Mouse (Mus musculus) adrenal gland, postnatal 4 days (tissue): ENCODE measurements around the gene Tob1. TPM values are rescaled to one million over a fixed set of nuclear protein-coding genes. Genes with fewer than 3 reads are reported as not detected.

Experiments
- DNase-seq, 2 experiments: peaks; one replicate each; pipeline ENCODE4 v3.0.0; 2021 to 2022; ENCODE audit warnings: low spot score in 2 of 2, mixed read lengths in 2 of 2
- total RNA-seq, 2 experiments: library from RNA; stranded (reverse); gene quantifications; 2 replicates each; pipeline ENCODE4 v1.2.3; 2021

Gene Tob1
- total RNA-seq, 2 experiments from 2014 or later = 117 to 126 TPM

GRCm38 (mm10) chr11:94261585-94262370 is 50.5 kb downstream of the Tob1 start:
- no peak for DNase-seq

Other genes with a start within 250 kb of the Tob1 start
- 10 to 100 TPM; 82.9 to 84.6 TPM for gene Gm20390, start 243.2 kb upstream of the Tob1 start, total RNA-seq
- 10 to 100 TPM; 35.9 to 37.9 TPM for gene Nme1, start 242.9 kb upstream of the Tob1 start, total RNA-seq
- 100 to 1,000 TPM; 109 to 118 TPM for gene Spag9, start 215.4 kb upstream of the Tob1 start, total RNA-seq
- 1 to 10 TPM; 1.3 to 1.5 TPM for gene Wfikkn2, start 34.6 kb downstream of the Tob1 start, total RNA-seq
- not detected for gene Gm21885, start 70.4 kb downstream of the Tob1 start, total RNA-seq
- gene Luc7l3, start 110.5 kb downstream of the Tob1 start, total RNA-seq = 100 to 1,000 TPM in 1 of 2 experiments, 10 to 100 TPM in 1; 92.6 to 110 TPM
- gene Ankrd40, start 116.5 kb downstream of the Tob1 start, total RNA-seq = 100 to 1,000 TPM; 108 to 114 TPM
- gene Abcc3, start 181.5 kb downstream of the Tob1 start, total RNA-seq = 10 to 100 TPM in 1 of 2 experiments, 1 to 10 TPM in 1; 7.9 to 11.7 TPM